Mouse (Mus musculus) olfactory bulb, adult 2 months (tissue): ENCODE data around the gene Pdxdc1.

Experiments
- CTCF ChIP-seq: fragments of 200-500 bp; IDR thresholded peaks from 2 replicates; pipeline ENCODE4 v1.5.1; 2012; ENCODE audit warnings: low read depth, mild to moderate bottlenecking, low read length, moderate library complexity; ENCODE audit not compliant: insufficient read depth
- POLR2A ChIP-seq: fragments of 200-500 bp; IDR thresholded peaks from 2 replicates; pipeline ENCODE4 v1.6.1; 2012; ENCODE audit warnings: mild to moderate bottlenecking, low read depth, low read length, moderate library complexity; ENCODE audit not compliant: insufficient read depth

DNA sequence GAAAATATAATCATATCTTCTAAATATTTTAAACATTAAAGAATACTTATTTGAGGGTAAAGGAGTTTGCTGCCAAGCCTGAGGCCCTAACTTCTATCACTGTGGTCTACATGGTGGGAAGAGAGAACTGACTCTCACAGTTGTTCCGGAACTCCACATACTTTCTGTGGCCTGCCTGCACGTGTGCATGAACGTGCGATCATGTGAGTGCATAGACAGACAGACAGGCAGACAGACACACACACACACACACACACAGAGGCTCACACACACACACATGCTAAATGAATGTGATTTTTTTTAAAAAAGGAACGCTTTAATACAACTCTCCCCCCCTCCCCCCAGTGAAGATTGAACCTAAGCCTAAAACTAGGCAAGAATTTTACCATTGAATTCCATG lies 41.8 kb upstream of the Pdxdc1 start:
- TF ChIP-seq CTCF: no peak
- no peak for TF ChIP-seq POLR2A
